Comparison of ENCODE assay signal across 20 mouse cellular contexts in genomic region chr3:29063156-29063555, GRCm38 (mm10). TPM values are rescaled to one million over a fixed set of nuclear protein-coding genes. Genes with fewer than 3 reads are reported as not detected.
"Had no signal": no experiment of that assay in that cellular context is flagged by ENCODE, and none has a peak within 500 bp of the region (broad histone marks: within the 10 kb centered on the region; RNA-seq: fewer than 3 reads in every experiment).

No protein-coding gene starts in this region.

- H3K4me3 ChIP-seq: megakaryocyte, embryonic 14.5 days; midbrain, embryonic 13.5 days; midbrain, embryonic 15.5 days; neural tube, embryonic 12.5 days had no signal

- ATAC-seq: liver, postnatal 0 days; midbrain, embryonic 13.5 days; midbrain, embryonic 15.5 days had no signal

- H3K4me2 ChIP-seq: midbrain, embryonic 11.5 days; midbrain, embryonic 13.5 days; midbrain, embryonic 15.5 days; neural tube, embryonic 12.5 days had no signal

- H3K9ac ChIP-seq: liver, postnatal 0 days; midbrain, embryonic 13.5 days; midbrain, embryonic 15.5 days; neural tube, embryonic 12.5 days had no signal

- H3K9me3 ChIP-seq: megakaryocyte, embryonic 14.5 days; midbrain, embryonic 13.5 days; midbrain, embryonic 15.5 days; neural tube, embryonic 12.5 days had no signal

- H3K4me1 ChIP-seq: megakaryocyte, embryonic 14.5 days; midbrain, embryonic 13.5 days; midbrain, embryonic 15.5 days; neural tube, embryonic 12.5 days had no signal

- H3K36me3 ChIP-seq: midbrain, embryonic 13.5 days; midbrain, embryonic 15.5 days; neural tube, embryonic 12.5 days had no signal

- H3K27me3 ChIP-seq: megakaryocyte, embryonic 14.5 days; midbrain, embryonic 13.5 days; midbrain, embryonic 15.5 days; neural tube, embryonic 12.5 days had no signal

- H3K27ac ChIP-seq: macrophage; midbrain, embryonic 13.5 days; midbrain, embryonic 15.5 days; neural tube, embryonic 12.5 days had no signal

- DNase-seq: liver, postnatal 0 days; lung, adult 2 months; lung, postnatal 14 days; lung, postnatal 36 days; retina, postnatal 1 day; right cerebral cortex, adult 18-20 months; right cerebral cortex, postnatal 25 days; right cerebral cortex, postnatal 4 days; spleen, adult 18-20 months; thymus, adult 18-20 months; thymus, postnatal 14 days; thymus, postnatal 36 days had no signal

RNA-seq across cellular contexts. Expression of gene Egfem1, which starts 18.7 kb away (rescaled TPM):
- polyA plus RNA-seq: macrophage; small intestine, adult 2 months; thymus, postnatal 0 days had no signal
